Mouse (Mus musculus): Measurements from ENCODE around the gene Tspoap1. TPM values are rescaled to one million over a fixed set of nuclear protein-coding genes. Genes with fewer than 3 reads are reported as not detected.
A peak's percentile ranks its signal among the peaks of the same experiment; 100 is the strongest.

Tspoap1 gene
- polyA plus RNA-seq, 1 experiment from 2014 or later = 3.1 TPM

- Histone ChIP-seq H3K27me3 (no peaks in the 10 kb centered on the region), H3K4me2 (peak overlapping the region; percentile 88), H3K36me3 (peaks cover 23% of the 10 kb centered on the region), H3K4me3 (replicated peaks) (peak overlapping the region; percentile 83), H3K27ac (peak overlapping the region; percentile 100), H3K4me1 (replicated peaks) (peaks cover 74% of the 10 kb centered on the region), H3K9ac (peak overlapping the region; percentile 98), H3K9me3 (replicated peaks) (no peaks in the 10 kb centered on the region)
- DNase-seq (no peak), ATAC-seq (ENCODE audit: low read depth) (no peak)
- 26% methylated on average over 8 of the region's 8 CpGs for WGBS (ENCODE audit: insufficient replicate concordance)
Measured at GRCm38 (mm10) chr11:87753255-87753654, 7.1 kb upstream of the Tspoap1 start.

- WGBS (ENCODE audit: insufficient replicate concordance) = 9% methylated on average over 5 of the region's 5 CpGs
- DNase-seq (peak; percentile 51), ATAC-seq (ENCODE audit: low read depth) (no peak)
- H3K4me2 ChIP-seq = peak overlapping the region; percentile 88
- H3K36me3 ChIP-seq = peaks cover 23% of the 10 kb centered on the region
- no peaks in the 10 kb centered on the region for H3K27me3 ChIP-seq
- peaks cover 71% of the 10 kb centered on the region for H3K4me1 ChIP-seq (replicated peaks)
- H3K9ac ChIP-seq = peak overlapping the region; percentile 98
- peak overlapping the region; percentile 100 for H3K27ac ChIP-seq
- peak overlapping the region; percentile 83 for H3K4me3 ChIP-seq (replicated peaks)
- no peaks in the 10 kb centered on the region for H3K9me3 ChIP-seq (replicated peaks)
Measured at GRCm38 (mm10) chr11:87753891-87754501, 6.3 kb upstream of the Tspoap1 start.

- Histone ChIP-seq H3K27me3 (no peaks in the 10 kb centered on the region), H3K36me3 (peaks cover 23% of the 10 kb centered on the region), H3K4me2 (peak overlapping the region; percentile 88), H3K4me1 (replicated peaks) (peaks cover 69% of the 10 kb centered on the region), H3K4me3 (replicated peaks) (peak overlapping the region; percentile 83), H3K9me3 (replicated peaks) (no peaks in the 10 kb centered on the region), H3K9ac (peak overlapping the region; percentile 98), H3K27ac (peak overlapping the region; percentile 100)
- ATAC-seq (ENCODE audit: low read depth) (no peak), DNase-seq (peak; percentile 64)
- WGBS (ENCODE audit: insufficient replicate concordance) = 15% methylated on average over 5 of the region's 5 CpGs
Measured at GRCm38 (mm10) chr11:87754603-87755002, 5.7 kb upstream of the Tspoap1 start.

GRCm38 (mm10) chr11:87755360-87756017, 4.9 kb upstream of the Tspoap1 start:
- DNase-seq (peak; percentile 95), ATAC-seq (ENCODE audit: low read depth) (peak; percentile 71)
- no peaks in the 10 kb centered on the region for H3K9me3 ChIP-seq (replicated peaks)
- H3K4me3 ChIP-seq (replicated peaks) = peak overlapping the region; percentile 83
- peaks cover 23% of the 10 kb centered on the region for H3K36me3 ChIP-seq
- 9% methylated on average over 17 of the region's 17 CpGs for WGBS (ENCODE audit: insufficient replicate concordance)
- peak overlapping the region; percentile 100 for H3K27ac ChIP-seq
- H3K4me1 ChIP-seq (replicated peaks) = peaks cover 70% of the 10 kb centered on the region
- H3K4me2 ChIP-seq = peak overlapping the region; percentile 88
- peaks cover 4% of the 10 kb centered on the region for H3K27me3 ChIP-seq
- H3K9ac ChIP-seq = peak overlapping the region; percentile 98

- H3K27me3 ChIP-seq = peaks cover 13% of the 10 kb centered on the region
- H3K36me3 ChIP-seq = peaks cover 23% of the 10 kb centered on the region
- H3K27ac ChIP-seq = peak overlapping the region; percentile 100
- peak; percentile 71 for DNase-seq
- WGBS (ENCODE audit: insufficient replicate concordance) = 14% methylated on average over 15 of the region's 15 CpGs
- peaks cover 70% of the 10 kb centered on the region for H3K4me1 ChIP-seq (replicated peaks)
- H3K9ac ChIP-seq = peak overlapping the region; percentile 98
- peak overlapping the region; percentile 83 for H3K4me3 ChIP-seq (replicated peaks)
- H3K4me2 ChIP-seq = peak overlapping the region; percentile 88
- H3K9me3 ChIP-seq (replicated peaks) = no peaks in the 10 kb centered on the region
- ATAC-seq (ENCODE audit: low read depth) = peak; percentile 24
Measured at GRCm38 (mm10) chr11:87756251-87756820, 4.0 kb upstream of the Tspoap1 start.

GRCm38 (mm10) chr11:87757001-87757954, 3.1 kb upstream of the Tspoap1 start:
- Histone ChIP-seq H3K9ac (peak overlapping the region; percentile 98), H3K27me3 (peaks cover 22% of the 10 kb centered on the region), H3K9me3 (replicated peaks) (no peaks in the 10 kb centered on the region), H3K4me1 (replicated peaks) (peaks cover 65% of the 10 kb centered on the region), H3K4me2 (peak overlapping the region; percentile 88), H3K4me3 (replicated peaks) (peak overlapping the region; percentile 83), H3K36me3 (peaks cover 23% of the 10 kb centered on the region), H3K27ac (peak overlapping the region; percentile 100)
- 10% methylated on average over 25 of the region's 25 CpGs for WGBS (ENCODE audit: insufficient replicate concordance)
- DNase-seq (no peak), ATAC-seq (ENCODE audit: low read depth) (no peak)

GRCm38 (mm10) chr11:87758161-87758911, 2.0 kb upstream of the Tspoap1 start:
- Histone ChIP-seq H3K9ac (peak overlapping the region; percentile 98), H3K36me3 (peaks cover 23% of the 10 kb centered on the region), H3K9me3 (replicated peaks) (no peaks in the 10 kb centered on the region), H3K4me2 (peak overlapping the region; percentile 88), H3K27me3 (peaks cover 33% of the 10 kb centered on the region), H3K27ac (peak overlapping the region; percentile 100), H3K4me3 (replicated peaks) (peak overlapping the region; percentile 83), H3K4me1 (replicated peaks) (peaks cover 57% of the 10 kb centered on the region)
- ATAC-seq (ENCODE audit: low read depth) = peak; percentile 24
- DNase-seq = peak; percentile 61
- 21% methylated on average over 7 of the region's 7 CpGs for WGBS (ENCODE audit: insufficient replicate concordance)

- no peak for DNase-seq
- H3K27me3 ChIP-seq = peaks cover 40% of the 10 kb centered on the region
- no peaks in the 10 kb centered on the region for H3K9me3 ChIP-seq (replicated peaks)
- peak overlapping the region; percentile 100 for H3K27ac ChIP-seq
- peaks cover 23% of the 10 kb centered on the region for H3K36me3 ChIP-seq
- H3K4me2 ChIP-seq = 0 out of 2 replicates have a peak overlapping the region, but pooled peaks have one; percentile 88
- no peak overlapping the region for H3K9ac ChIP-seq
- WGBS (ENCODE audit: insufficient replicate concordance) = 12% methylated on average over 4 of the region's 4 CpGs
- peak; percentile 38 for ATAC-seq (ENCODE audit: low read depth)
- no peak overlapping the region for H3K4me3 ChIP-seq (replicated peaks)
- H3K4me1 ChIP-seq (replicated peaks) = peaks cover 57% of the 10 kb centered on the region
Measured at GRCm38 (mm10) chr11:87758957-87759608, 1.3 kb upstream of the Tspoap1 start.

- peaks cover 57% of the 10 kb centered on the region for H3K4me1 ChIP-seq (replicated peaks)
- H3K27me3 ChIP-seq = peaks cover 45% of the 10 kb centered on the region
- H3K27ac ChIP-seq = peak overlapping the region; percentile 74
- WGBS (ENCODE audit: insufficient replicate concordance) = under 1% methylated on average over 3 of the region's 3 CpGs
- no peak overlapping the region for H3K9ac ChIP-seq
- ATAC-seq (ENCODE audit: low read depth) = peak; percentile 12
- H3K4me2 ChIP-seq = no peak overlapping the region
- DNase-seq = peak; percentile 70
- no peak overlapping the region for H3K4me3 ChIP-seq (replicated peaks)
- peaks cover 23% of the 10 kb centered on the region for H3K36me3 ChIP-seq
- H3K9me3 ChIP-seq (replicated peaks) = no peaks in the 10 kb centered on the region
Measured at GRCm38 (mm10) chr11:87759609-87760005, 734 bp upstream of the Tspoap1 start.

- Histone ChIP-seq H3K4me2 (no peak overlapping the region), H3K27me3 (peaks cover 62% of the 10 kb centered on the region), H3K9me3 (replicated peaks) (no peaks in the 10 kb centered on the region), H3K36me3 (peaks cover 20% of the 10 kb centered on the region), H3K4me1 (replicated peaks) (peaks cover 52% of the 10 kb centered on the region), H3K27ac (no peak overlapping the region; the same call in 1 of the 2 replicates), H3K4me3 (replicated peaks) (no peak overlapping the region), H3K9ac (no peak overlapping the region)
- no peak for DNase-seq
- no peak for ATAC-seq (ENCODE audit: low read depth)
- WGBS (ENCODE audit: insufficient replicate concordance) = 57% methylated on average over 11 of the region's 11 CpGs
Measured at GRCm38 (mm10) chr11:87761181-87761721, 910 bp downstream of the Tspoap1 start.
